Mouse (Mus musculus): Measurements from ENCODE around the gene 0610009B22Rik.
"Not testable (repeated sequence)": the region's sequence is repeated elsewhere in the genome, so short reads cannot be mapped to it uniquely, and the experiment has no call there.

- not testable (repeated sequence) for TF ChIP-seq POLR2A (IDR thresholded peaks at IDR 0.05; ENCODE audit: borderline replicate concordance, extremely low read depth, insufficient read depth, insufficient read length, poor library complexity, severe bottlenecking); CTCF (IDR thresholded peaks at IDR 0.05; ENCODE audit: borderline replicate concordance, extremely low read depth, insufficient read depth, insufficient read length)
Observed at GRCm38 (mm10) chr11:51734218-51734617, 45.5 kb upstream of the 0610009B22Rik start.

All from brain, embryonic 14.5 days (tissue).